Mouse (Mus musculus) intestine, embryonic 14.5 days (tissue): ENCODE measurements around the gene Cd6. TPM values are rescaled to one million over a fixed set of nuclear protein-coding genes. Genes with fewer than 3 reads are reported as not detected.

Experiments used
- ATAC-seq: fragments of 200-750 bp; cut with Nextera tagmentation; replicated peaks from 2 replicates; pipeline ENCODE4 v1.8.0; 2017; ENCODE audit warnings: low read depth, moderate number of reproducible peaks, moderate TSS enrichment, moderate library complexity; ENCODE audit not compliant: low FRiP score, low TSS enrichment
- DNase-seq: peaks from one replicate; pipeline ENCODE4 v3.0.0-alpha.2; 2018; ENCODE audit warnings: low spot score
- H3K27ac ChIP-seq: fragments of 300-500 bp; sonication (generic); 2 replicates; pipeline ENCODE4 v1.5.1; 2014; ENCODE audit warnings: low read depth, mild to moderate bottlenecking, control low read depth
- H3K27me3 ChIP-seq: fragments of 300-500 bp; sonication (generic); replicated peaks from 2 replicates; pipeline ENCODE4 v1.6.1; 2014; ENCODE audit warnings: low read length, control low read depth; ENCODE audit not compliant: control insufficient read depth, insufficient read depth
- H3K36me3 ChIP-seq: fragments of 300-500 bp; sonication (generic); 2 replicates; pipeline ENCODE4 v1.6.1; 2014; ENCODE audit warnings: low read length, control low read depth; ENCODE audit not compliant: control insufficient read depth, insufficient read depth
- H3K4me1 ChIP-seq: fragments of 300-500 bp; sonication (generic); replicated peaks from 2 replicates; pipeline ENCODE4 v1.6.1; 2014; ENCODE audit warnings: low read length, control low read depth, mixed read lengths; ENCODE audit not compliant: control insufficient read depth, insufficient read depth
- H3K4me2 ChIP-seq: fragments of 300-500 bp; sonication (generic); 2 replicates; pipeline ENCODE4 v1.6.1; 2014; ENCODE audit warnings: low read length
- H3K4me3 ChIP-seq: fragments of 300-500 bp; sonication (generic); 2 replicates; pipeline ENCODE4 v1.5.1; 2014; ENCODE audit warnings: low read depth, low read length, control low read depth, mixed read lengths
- H3K9ac ChIP-seq: fragments of 300-500 bp; sonication (generic); 2 replicates; pipeline ENCODE4 v1.6.1; 2014; ENCODE audit warnings: mild to moderate bottlenecking, low read length
- H3K9me3 ChIP-seq: fragments of 300-500 bp; sonication (generic); 2 replicates; pipeline ENCODE4 v1.6.1; 2016; ENCODE audit warnings: low read length, control low read depth; ENCODE audit not compliant: control insufficient read depth
- WGBS: fragments of 180-500 bp; shearing (Covaris S2); extraction: QIAGEN DNeasy Blood & Tissue Kit; methylation state at CpG from one replicate; pipeline ENCODE4 v1.1.7; 2014; 5-methylcytosine and 5-hydroxymethylcytosine counted together
- polyA plus RNA-seq: library from polyadenylated mRNA; unstranded; fragments of >200 nt; fragmentation: Nextera tagmentation; extraction: Ambion mirVana; gene quantifications from 2 replicates; pipeline ENCODE4 v1.2.1, GENCODE M21; 2014

Cd6 gene
- polyA plus RNA-seq, 1 experiment from 2014 or later, result 0.11 TPM

GRCm38 (mm10) chr19:10811471-10811870 is 18.4 kb downstream of the Cd6 start:
- Histone ChIP-seq H3K27ac (no peak overlapping the region), H3K9ac (no peak overlapping the region), H3K27me3 (no peaks in the 10 kb centered on the region), H3K9me3 (no peaks in the 10 kb centered on the region), H3K4me1 (no peaks in the 10 kb centered on the region), H3K36me3 (no peaks in the 10 kb centered on the region), H3K4me3 (no peak overlapping the region), H3K4me2 (no peak overlapping the region)
- ATAC-seq (no peak), DNase-seq (no peak)
- 82% methylated on average over 6 of the region's 6 CpGs for WGBS

DNA sequence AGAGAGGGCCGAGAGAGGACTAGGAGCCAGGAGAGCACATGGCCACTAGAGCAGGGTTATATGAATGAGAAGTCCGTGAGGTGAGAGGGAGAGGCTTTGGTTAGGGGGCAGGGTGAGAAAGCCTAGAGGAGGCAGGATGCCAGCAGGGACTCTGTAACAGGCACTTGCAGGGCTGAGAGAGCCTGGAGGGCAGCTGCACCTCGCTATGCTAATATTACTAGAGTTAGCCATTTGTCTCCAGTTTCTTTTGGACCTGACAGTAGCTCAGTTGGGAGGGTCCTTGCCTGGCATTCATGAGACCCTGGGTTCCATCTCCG is 19.7 kb downstream of the Cd6 start:
- Histone ChIP-seq H3K27me3 (no peaks in the 10 kb centered on the region), H3K4me1 (no peaks in the 10 kb centered on the region), H3K4me3 (no peak overlapping the region), H3K9ac (no peak overlapping the region), H3K9me3 (no peaks in the 10 kb centered on the region), H3K27ac (no peak overlapping the region), H3K36me3 (no peaks in the 10 kb centered on the region), H3K4me2 (no peak overlapping the region)
- ATAC-seq, result no peak
- 53% methylated on average over 4 of the region's 4 CpGs for WGBS
- no peak for DNase-seq

GRCm38 (mm10) chr19:10809428-10810175 is 20.3 kb downstream of the Cd6 start:
- H3K9ac ChIP-seq, result no peak overlapping the region
- no peak overlapping the region for H3K27ac ChIP-seq
- no peak overlapping the region for H3K4me3 ChIP-seq
- DNase-seq (no peak), ATAC-seq (no peak)
- H3K36me3 ChIP-seq, result no peaks in the 10 kb centered on the region
- H3K9me3 ChIP-seq, result no peaks in the 10 kb centered on the region
- WGBS, result 74% methylated on average over 11 of the region's 11 CpGs
- no peak overlapping the region for H3K4me2 ChIP-seq
- H3K4me1 ChIP-seq, result no peaks in the 10 kb centered on the region
- H3K27me3 ChIP-seq, result no peaks in the 10 kb centered on the region

GRCm38 (mm10) chr19:10808524-10809233 is 21.2 kb downstream of the Cd6 start:
- 86% methylated on average over 12 of the region's 12 CpGs for WGBS
- no peak overlapping the region for H3K27ac ChIP-seq

GRCm38 (mm10) chr19:10805661-10806285 is 24.1 kb downstream of the Cd6 start:
- ATAC-seq (no peak), DNase-seq (no peak)
- Histone ChIP-seq H3K4me2 (no peak overlapping the region), H3K4me3 (no peak overlapping the region), H3K36me3 (no peaks in the 10 kb centered on the region), H3K27ac (no peak overlapping the region), H3K9ac (no peak overlapping the region), H3K27me3 (no peaks in the 10 kb centered on the region), H3K4me1 (no peaks in the 10 kb centered on the region), H3K9me3 (no peaks in the 10 kb centered on the region)
- WGBS, result 90% methylated on average over 11 of the region's 11 CpGs

More at GRCm38 (mm10) chr19:10808524-10809233, 21.2 kb downstream of the Cd6 start:
- no peak overlapping the region for H3K9ac ChIP-seq
- no peak overlapping the region for H3K4me2 ChIP-seq
- ATAC-seq (no peak), DNase-seq (no peak)
- no peaks in the 10 kb centered on the region for H3K27me3 ChIP-seq
- no peaks in the 10 kb centered on the region for H3K4me1 ChIP-seq
- H3K36me3 ChIP-seq, result no peaks in the 10 kb centered on the region
- no peak overlapping the region for H3K4me3 ChIP-seq
- H3K9me3 ChIP-seq, result no peaks in the 10 kb centered on the region

- DNase-seq, result no peak
These were observed 24.8 kb downstream of the Cd6 start for GRCm38 (mm10) chr19:10804850-10805660.

GRCm38 (mm10) chr19:10803751-10804150 is 26.1 kb downstream of the Cd6 start:
- DNase-seq, result no peak
- Histone ChIP-seq H3K4me2 (no peak overlapping the region), H3K9me3 (no peaks in the 10 kb centered on the region), H3K4me1 (no peaks in the 10 kb centered on the region), H3K36me3 (no peaks in the 10 kb centered on the region), H3K27ac (no peak overlapping the region), H3K27me3 (no peaks in the 10 kb centered on the region), H3K4me3 (no peak overlapping the region), H3K9ac (no peak overlapping the region)
- no peak for ATAC-seq
- 68% methylated on average over 5 of the region's 5 CpGs for WGBS

More at GRCm38 (mm10) chr19:10804850-10805660, 24.8 kb downstream of the Cd6 start:
- ATAC-seq, result no peak
- no peak overlapping the region for H3K4me2 ChIP-seq
- no peak overlapping the region for H3K9ac ChIP-seq
- H3K4me3 ChIP-seq, result no peak overlapping the region
- H3K9me3 ChIP-seq, result no peaks in the 10 kb centered on the region
- no peaks in the 10 kb centered on the region for H3K4me1 ChIP-seq
- no peaks in the 10 kb centered on the region for H3K27me3 ChIP-seq
- no peak overlapping the region for H3K27ac ChIP-seq
- H3K36me3 ChIP-seq, result no peaks in the 10 kb centered on the region
- WGBS, result 74% methylated on average over 2 of the region's 2 CpGs

DNA sequence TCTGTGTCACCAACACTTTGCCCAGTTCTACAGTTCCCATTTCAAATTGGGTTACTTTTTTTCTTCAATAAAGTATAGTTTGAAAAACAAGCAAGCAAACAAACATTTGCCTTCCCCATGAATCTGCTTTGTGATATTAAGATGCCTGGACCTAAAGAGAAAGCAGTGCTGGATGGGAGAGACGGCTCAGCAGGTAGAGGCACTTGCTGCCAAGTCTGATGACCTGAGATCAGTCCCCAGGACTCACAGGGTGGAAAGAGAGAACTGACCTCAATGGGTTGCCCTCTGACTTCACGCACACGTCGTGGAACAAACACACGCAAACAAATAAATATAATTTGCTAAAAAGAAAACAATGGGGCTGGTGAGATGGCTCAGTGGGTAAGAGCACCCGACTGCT is 28.0 kb downstream of the Cd6 start:
- H3K9me3 ChIP-seq, result no peaks in the 10 kb centered on the region
- WGBS, result 83% methylated on average over 6 of the region's 6 CpGs
- ATAC-seq (no peak), DNase-seq (no peak)
- no peak overlapping the region for H3K4me2 ChIP-seq
- H3K4me1 ChIP-seq, result no peaks in the 10 kb centered on the region
- H3K27me3 ChIP-seq, result no peaks in the 10 kb centered on the region
- H3K27ac ChIP-seq, result no peak overlapping the region
- no peaks in the 10 kb centered on the region for H3K36me3 ChIP-seq
- H3K4me3 ChIP-seq, result no peak overlapping the region
- no peak overlapping the region for H3K9ac ChIP-seq
